Mouse (Mus musculus) thymus, adult 2 months (tissue): ENCODE measurements at regions not wholly inside any gene's neighbourhood (a gene's known extent, or its start where the extent isn't known, plus 50 kb on each side); places are given as distances from the start of the nearest gene placed in this dataset.

Experiments
- CTCF ChIP-seq: fragments of 200-500 bp; IDR thresholded peaks from 2 replicates; pipeline ENCODE4 v1.5.1; 2012; ENCODE audit warnings: mild to moderate bottlenecking, control low read depth, low read length, moderate library complexity, borderline replicate concordance; ENCODE audit not compliant: control insufficient read depth, poor library complexity, insufficient read depth; ENCODE audit errors: extremely low read depth
- POLR2A ChIP-seq: fragments of 200-500 bp; IDR thresholded peaks from 2 replicates; pipeline ENCODE4 v1.6.1; 2012; ENCODE audit warnings: mild to moderate bottlenecking, low read length, control low read depth, moderate library complexity; ENCODE audit not compliant: control insufficient read depth, poor library complexity, insufficient read depth; ENCODE audit errors: extremely low read depth

- TF ChIP-seq CTCF: no peak
- no peak for TF ChIP-seq POLR2A
These were observed 124.5 kb upstream of the Ccng1 start for GRCm38 (mm10) chr11:40879589-40879988.
